Mouse (Mus musculus): ENCODE results near the gene Capn15.
A peak's percentile ranks its signal among the peaks of the same experiment; 100 is the strongest.

The Capn15 gene

GRCm38 (mm10) chr17:25954671-25955070 lies 30.9 kb downstream of the Capn15 start:
- no peak for DNase-seq (ENCODE audit: low spot score)

- no peak for DNase-seq (ENCODE audit: low spot score)
These were observed 32.4 kb downstream of the Capn15 start for GRCm38 (mm10) chr17:25953161-25953560.

DNA sequence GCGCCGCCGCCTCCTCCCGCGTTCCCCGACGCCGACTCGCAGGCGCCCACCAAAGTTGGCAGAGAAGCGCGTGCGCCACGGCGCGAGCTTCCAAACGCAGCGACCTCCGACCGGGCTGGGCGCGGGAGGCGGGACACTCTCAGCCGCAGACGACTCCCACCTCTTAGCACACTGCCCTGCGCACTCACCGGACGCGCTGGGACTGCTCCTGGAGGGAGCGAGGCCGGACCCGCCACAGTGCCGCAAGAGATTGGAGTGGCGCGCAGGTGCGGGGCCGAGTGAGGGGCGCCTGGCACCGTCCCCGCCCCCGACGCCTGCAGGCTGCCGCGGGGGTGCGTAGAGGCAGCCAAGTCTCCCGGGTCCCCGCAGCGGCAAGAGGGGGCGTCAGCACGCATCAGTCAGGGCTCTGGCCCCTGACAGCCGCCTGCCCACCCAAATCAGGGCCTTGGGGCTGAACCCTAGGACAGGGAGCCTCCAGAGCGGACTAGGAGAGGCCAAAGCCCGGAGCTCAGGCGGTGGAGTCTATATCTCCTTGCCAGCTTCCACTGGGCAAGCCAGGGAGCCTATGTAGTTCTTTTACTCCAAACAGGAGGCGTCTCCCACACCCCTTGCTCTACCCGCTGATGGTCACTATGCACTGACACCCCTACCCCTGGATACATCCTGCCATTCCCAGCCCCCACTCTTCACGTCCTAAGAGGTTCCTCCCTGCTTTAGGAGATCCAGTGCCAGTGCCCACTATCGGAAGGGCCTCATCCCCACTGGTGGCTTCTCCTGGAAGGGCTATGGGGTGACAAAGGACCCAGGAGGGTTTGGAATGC lies 33.6 kb downstream of the Capn15 start, which contains the start of gene A930017K11Rik:
Gene A930017K11Rik, minus strand, starts transcription at position 763 of the 821 bp plus-strand sequence.
- DNase-seq (ENCODE audit: low spot score): peak; percentile 18

- DNase-seq (ENCODE audit: low spot score): no peak
These were observed 34.3 kb downstream of the Capn15 start for GRCm38 (mm10) chr17:25951225-25951802.

DNA sequence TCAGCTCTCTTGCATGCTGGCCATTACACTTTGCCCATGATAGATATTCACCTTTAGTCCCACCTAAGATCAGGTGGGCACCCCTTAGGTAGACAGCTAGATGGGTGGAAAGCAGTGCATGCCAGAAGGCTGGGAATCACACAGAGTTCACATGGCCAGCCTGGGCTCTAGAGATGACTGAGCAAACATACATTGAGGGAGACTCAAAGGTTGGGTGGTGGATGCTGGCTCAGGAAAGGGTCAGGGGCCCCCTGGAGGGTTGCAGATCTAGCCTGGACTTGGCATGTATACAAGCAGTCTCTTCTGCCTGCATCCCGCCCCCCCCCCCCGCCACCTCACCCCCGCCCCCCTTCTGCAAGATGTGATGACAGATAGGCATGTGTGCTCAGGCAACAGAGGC lies 34.9 kb downstream of the Capn15 start:
- DNase-seq (ENCODE audit: low spot score): no peak

DNA sequence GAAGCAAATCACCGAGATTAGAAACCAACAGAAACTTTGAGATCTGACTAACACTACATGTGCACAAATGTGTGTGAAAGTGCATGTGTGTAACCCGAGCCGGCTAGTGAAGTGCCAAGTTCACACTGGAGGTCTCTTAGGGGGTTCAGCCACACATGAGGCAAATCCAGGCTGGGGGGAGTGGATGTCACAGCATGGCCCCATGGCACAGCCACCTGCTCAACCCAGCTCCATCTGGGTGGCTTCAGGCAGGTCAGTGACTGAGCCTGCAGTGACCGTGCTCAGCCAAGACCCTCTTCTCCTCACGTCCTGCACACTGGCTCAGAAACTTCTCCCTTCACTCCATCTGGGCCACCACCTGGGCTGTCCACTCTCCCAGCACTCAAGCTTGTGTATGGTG lies 35.6 kb downstream of the Capn15 start:
- DNase-seq (ENCODE audit: low spot score): no peak

- no peak for DNase-seq (ENCODE audit: low spot score)
These were observed 37.5 kb downstream of the Capn15 start for GRCm38 (mm10) chr17:25948051-25948450.

DNA sequence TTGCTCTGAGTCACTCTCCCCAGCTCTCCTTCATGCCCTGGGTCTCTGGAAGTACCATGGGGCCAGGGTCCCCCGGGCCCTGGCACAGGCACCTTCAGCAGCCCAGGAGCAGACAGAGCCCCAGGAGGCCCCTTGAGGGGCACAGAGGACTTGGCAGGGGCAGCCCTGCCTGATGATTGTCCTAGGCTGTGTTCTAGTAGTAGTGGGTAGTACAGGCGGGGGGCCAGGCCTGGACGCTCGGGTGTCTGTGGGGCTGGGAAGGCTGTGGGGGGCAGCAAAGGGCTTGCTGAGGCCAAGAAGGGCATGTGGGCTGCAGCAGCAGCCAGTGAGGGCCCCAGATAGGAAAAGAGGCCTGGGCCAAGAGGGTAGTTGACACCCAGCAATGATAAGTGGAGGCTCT lies 38.0 kb downstream of the Capn15 start:
- DNase-seq (ENCODE audit: low spot score): no peak

DNA sequence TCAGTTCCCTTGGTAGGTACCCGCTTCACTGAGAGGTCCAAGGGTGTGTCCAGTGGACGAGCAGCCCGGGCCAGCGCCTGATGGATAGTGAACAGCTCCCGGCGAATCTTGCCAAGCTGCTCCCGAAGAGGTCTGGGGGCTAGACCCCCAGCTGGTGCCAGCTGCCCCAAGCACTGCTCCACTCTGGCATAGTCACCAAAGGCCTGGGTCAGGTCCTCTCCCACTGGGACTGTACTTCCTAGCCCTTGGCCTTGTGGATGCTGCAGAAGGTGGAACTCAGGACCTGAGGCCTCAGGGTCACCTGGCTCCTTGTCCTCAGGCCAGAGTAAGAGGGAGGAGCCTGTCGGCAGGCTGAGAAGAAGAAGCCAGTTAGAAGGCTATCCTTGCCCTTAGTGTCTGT lies 38.7 kb downstream of the Capn15 start:
- no peak for DNase-seq (ENCODE audit: low spot score)

- no peak for DNase-seq (ENCODE audit: low spot score)
These were observed 39.2 kb downstream of the Capn15 start for GRCm38 (mm10) chr17:25946349-25946748.

- peak; percentile 59 for DNase-seq (ENCODE audit: low spot score)
These were observed 40.0 kb downstream of the Capn15 start for GRCm38 (mm10) chr17:25945517-25946155.

GRCm38 (mm10) chr17:25944366-25945163 lies 41.0 kb downstream of the Capn15 start, which contains the start of the genes Pigq and Nhlrc4:
Gene Pigq, minus strand, starts transcription at chr17:25944936.
Gene Nhlrc4, minus strand, starts transcription at chr17:25944961.
- no peak for DNase-seq (ENCODE audit: low spot score)

DNA sequence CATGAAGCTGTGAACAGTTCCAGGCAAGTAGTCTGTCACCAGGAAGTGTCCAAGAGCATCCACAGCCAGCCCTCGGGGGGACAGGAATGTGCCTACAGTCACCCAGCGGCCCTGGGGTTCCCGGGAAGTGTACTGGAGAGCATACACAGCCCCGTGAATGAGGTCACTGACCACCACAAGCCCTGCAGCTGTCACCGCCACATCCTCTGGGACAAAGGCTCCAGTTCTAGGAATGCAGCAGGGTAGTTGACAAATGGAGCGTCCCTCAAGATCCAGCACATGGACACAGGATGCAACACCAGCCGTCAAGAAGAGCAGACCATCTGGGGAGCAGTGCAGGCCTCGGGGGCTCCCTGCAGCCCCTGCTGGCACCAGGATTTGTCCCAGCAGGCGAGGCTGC lies 41.8 kb downstream of the Capn15 start:
- no peak for DNase-seq (ENCODE audit: low spot score)

- DNase-seq (ENCODE audit: low spot score): no peak
These were observed 42.4 kb downstream of the Capn15 start for GRCm38 (mm10) chr17:25943221-25943620.

GRCm38 (mm10) chr17:25942597-25943151 lies 42.9 kb downstream of the Capn15 start:
- no peak for DNase-seq (ENCODE audit: low spot score)

DNA sequence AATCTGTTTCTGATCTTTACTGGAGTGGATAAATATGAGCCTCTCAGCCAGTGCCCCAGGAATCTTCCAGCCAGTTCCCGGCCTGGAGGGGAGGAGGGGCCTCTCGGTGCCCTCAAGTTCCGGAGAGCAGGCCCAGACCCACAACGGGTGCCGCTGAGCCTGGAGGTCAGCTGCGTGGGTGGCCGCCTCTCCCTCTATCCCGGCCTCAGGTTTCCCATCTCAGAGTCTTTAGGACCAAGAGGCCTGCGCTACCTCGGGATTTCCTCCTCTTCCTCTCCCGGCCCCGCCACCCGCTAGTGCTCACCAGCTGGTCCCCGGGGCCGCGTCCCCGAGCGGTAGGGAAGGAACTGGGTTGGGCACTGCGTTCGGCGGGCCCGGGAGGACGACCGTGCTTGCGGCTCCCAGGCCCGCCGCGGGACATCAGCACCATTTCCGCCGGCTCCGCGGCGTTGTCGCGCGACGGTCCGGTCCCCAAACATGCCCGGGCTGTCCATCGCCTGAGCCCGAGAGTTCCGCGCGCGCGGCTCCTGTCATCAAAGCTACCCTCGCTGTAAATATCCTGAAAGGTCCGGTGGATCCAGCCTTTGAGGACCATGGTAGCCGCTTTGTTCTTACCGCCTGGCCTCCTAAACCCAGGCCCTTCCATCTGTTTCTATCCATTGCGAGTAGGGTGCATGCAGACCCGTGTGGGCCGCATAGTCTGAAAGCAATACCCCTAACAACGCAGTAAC lies 43.9 kb downstream of the Capn15 start:
- DNase-seq (ENCODE audit: low spot score): peak; percentile 81

DNA sequence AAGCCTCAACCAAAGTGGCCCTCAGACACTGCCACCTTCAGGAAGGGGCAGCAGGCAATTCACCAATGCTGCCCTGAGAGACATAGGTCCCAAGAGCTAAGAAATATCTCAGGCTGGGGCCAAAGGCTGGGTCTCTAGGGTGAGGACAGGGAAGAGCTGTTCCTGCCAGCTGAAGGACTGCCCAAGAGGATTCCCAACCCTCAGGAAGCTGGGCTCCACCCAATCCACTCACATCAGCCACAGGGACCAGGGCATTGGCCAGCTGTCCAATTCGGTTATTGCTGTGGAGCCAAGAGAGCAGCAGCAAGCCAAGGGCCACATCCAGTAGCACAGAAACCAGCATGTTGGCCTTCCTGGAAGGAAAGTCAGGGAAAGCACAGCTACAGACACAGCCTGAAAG lies 51.1 kb downstream of the Capn15 start:
- DNase-seq (ENCODE audit: low spot score): no peak

DNA sequence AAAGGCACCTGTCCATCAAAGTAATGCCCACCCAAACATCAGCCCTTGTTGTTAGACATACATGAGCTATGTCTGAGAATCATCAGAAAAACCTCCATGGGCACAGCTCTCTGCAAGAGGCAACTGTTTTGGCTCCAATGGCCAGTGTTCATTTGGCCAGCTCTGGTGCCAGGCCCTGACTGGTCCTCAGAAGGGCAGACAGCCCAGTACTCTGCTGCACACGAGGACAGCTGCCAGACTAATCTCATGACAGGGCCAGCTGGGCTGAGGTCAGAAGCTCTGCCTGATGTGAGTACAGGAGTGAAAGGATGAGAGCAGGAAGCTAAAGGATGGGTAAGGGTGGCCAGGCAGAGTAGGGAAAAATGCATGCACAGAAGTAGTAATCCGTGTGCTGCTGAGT lies 60.2 kb downstream of the Capn15 start:
- DNase-seq (ENCODE audit: low spot score): no peak

DNA sequence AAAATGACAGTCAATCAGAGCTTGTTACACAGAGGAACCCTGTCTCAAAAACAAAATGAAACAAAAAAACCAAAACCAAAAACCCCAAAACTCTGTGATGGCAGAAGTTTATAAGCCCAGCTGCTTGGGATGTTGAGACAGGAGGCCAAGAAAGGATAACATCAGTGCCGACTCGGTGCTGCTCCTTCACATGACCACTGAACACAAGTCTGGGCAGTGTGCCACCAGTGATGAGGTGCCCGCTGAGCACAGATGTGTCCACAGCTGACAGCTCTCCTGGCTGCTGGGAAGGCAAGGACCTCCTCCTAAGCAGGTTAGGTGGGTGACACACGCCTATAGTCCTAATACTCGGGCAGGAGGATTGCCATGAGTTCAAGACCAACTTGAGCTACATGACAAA lies 63.5 kb downstream of the Capn15 start:
- no peak for DNase-seq (ENCODE audit: low spot score)

- peak; percentile 100 for DNase-seq (ENCODE audit: low spot score)
These were observed 65.6 kb downstream of the Capn15 start for GRCm38 (mm10) chr17:25919786-25920642.

All from ovary, postnatal 36 days (tissue).